Mouse (Mus musculus) G1E (cell line): ENCODE results near the gene Ccdc38.

ENCODE experiments used
- CTCF ChIP-seq: IDR thresholded peaks from 2 replicates; pipeline ENCODE4 v1.5.1; 2012; ENCODE audit warnings: low read depth, low read length, inconsistent platforms, mixed read lengths
- GATA1 ChIP-seq: IDR thresholded peaks from 2 replicates; pipeline ENCODE4 v1.6.1; 2012; ENCODE audit warnings: borderline replicate concordance, low read length, inconsistent platforms, mixed read lengths
- GATA2 ChIP-seq: IDR thresholded peaks from 2 replicates; pipeline ENCODE4 v1.6.1; 2012; ENCODE audit warnings: low read depth, low read length, inconsistent platforms, borderline replicate concordance
- POLR2AphosphoS5 ChIP-seq: IDR thresholded peaks from 2 replicates; pipeline ENCODE4 v1.6.1; 2012; ENCODE audit warnings: low read depth, low read length, inconsistent platforms; ENCODE audit not compliant: insufficient replicate concordance

GRCm38 (mm10) chr10:93518186-93518585, 22.2 kb upstream of the Ccdc38 start:
- no peak for TF ChIP-seq CTCF
- no peak for TF ChIP-seq POLR2AphosphoS5
- TF ChIP-seq GATA1, result no peak
- no peak for TF ChIP-seq GATA2
